Mouse (Mus musculus) c-Kit-positive CD71-positive TER-119-positive erythroid progenitor cells, embryonic 14.5 days (primary cell): Measurements from ENCODE around the gene Vps8.

Source experiments
- DNase-seq: peaks from one replicate; pipeline ENCODE4 v3.0.0-alpha.2; 2013; ENCODE audit warnings: low spot score

Gene Vps8

GRCm38 (mm10) chr16:21628061-21628591 is 205.2 kb downstream of the Vps8 start:
- DNase-seq: no peak

- DNase-seq: no peak
Measured at GRCm38 (mm10) chr16:21630614-21631013, 207.7 kb downstream of the Vps8 start.

- DNase-seq: no peak
Measured at GRCm38 (mm10) chr16:21631815-21632222, 208.9 kb downstream of the Vps8 start.

- DNase-seq: no peak
Measured at GRCm38 (mm10) chr16:21634460-21634859, 211.5 kb downstream of the Vps8 start.

GRCm38 (mm10) chr16:21636156-21636853 is 213.4 kb downstream of the Vps8 start:
- DNase-seq: no peak

GRCm38 (mm10) chr16:21637201-21637819 is 214.4 kb downstream of the Vps8 start:
- DNase-seq: no peak

GRCm38 (mm10) chr16:21640766-21641499 is 218.0 kb downstream of the Vps8 start:
- no peak for DNase-seq

- DNase-seq: peak; percentile 6
Measured at GRCm38 (mm10) chr16:21641944-21642343, 219.0 kb downstream of the Vps8 start.

- no peak for DNase-seq
Measured at GRCm38 (mm10) chr16:21642906-21643305, 220.0 kb downstream of the Vps8 start.

- DNase-seq: no peak
Measured at GRCm38 (mm10) chr16:21643621-21644041, 220.7 kb downstream of the Vps8 start.

- DNase-seq: no peak
Measured at GRCm38 (mm10) chr16:21644066-21644561, 221.2 kb downstream of the Vps8 start.

GRCm38 (mm10) chr16:21644574-21644973 is 221.7 kb downstream of the Vps8 start:
- DNase-seq: no peak

- DNase-seq: no peak
Measured at GRCm38 (mm10) chr16:21645915-21646314, 223.0 kb downstream of the Vps8 start.

- DNase-seq: no peak
Measured at GRCm38 (mm10) chr16:21646496-21646895, 223.6 kb downstream of the Vps8 start.

GRCm38 (mm10) chr16:21648800-21649199 is 225.9 kb downstream of the Vps8 start:
- DNase-seq: no peak

- no peak for DNase-seq
Measured at GRCm38 (mm10) chr16:21650289-21650688, 227.4 kb downstream of the Vps8 start.

- no peak for DNase-seq
Measured at GRCm38 (mm10) chr16:21651161-21651560, 228.2 kb downstream of the Vps8 start.

- DNase-seq: no peak
Measured at GRCm38 (mm10) chr16:21653151-21653550, 230.2 kb downstream of the Vps8 start.

- DNase-seq: no peak
Measured at GRCm38 (mm10) chr16:21654384-21654783, 231.5 kb downstream of the Vps8 start.

GRCm38 (mm10) chr16:21655291-21655690 is 232.4 kb downstream of the Vps8 start:
- DNase-seq: no peak

- no peak for DNase-seq
Measured at GRCm38 (mm10) chr16:21655961-21656360, 233.0 kb downstream of the Vps8 start.

- DNase-seq: no peak
Measured at GRCm38 (mm10) chr16:21664633-21665363, 241.9 kb downstream of the Vps8 start.
